Mouse (Mus musculus): ENCODE results near the gene Rabl3.

Gene Rabl3

DNA sequence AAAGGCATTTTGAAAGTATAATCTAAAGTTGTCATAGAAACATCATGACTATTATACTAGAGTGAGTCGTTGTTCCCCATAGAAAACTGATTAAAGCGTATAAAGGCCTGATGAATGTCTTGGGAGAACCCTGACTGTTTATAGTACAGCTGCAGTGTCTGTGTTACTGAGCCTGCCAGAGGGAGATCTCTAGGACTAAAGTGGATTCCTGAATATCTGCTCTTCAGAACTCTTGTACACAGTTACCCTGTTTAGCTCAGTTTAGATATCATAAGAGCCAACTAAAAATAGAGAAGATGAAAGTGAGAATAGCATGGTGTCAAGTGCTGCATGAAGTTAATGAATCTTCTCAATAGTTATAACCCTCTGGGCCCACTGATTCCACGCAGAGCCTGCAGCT, 10.6 kb downstream of the Rabl3 start:
- no peak for DNase-seq

GRCm38 (mm10) chr16:37550981-37551380, 11.3 kb downstream of the Rabl3 start:
- DNase-seq = no peak

- no peak for DNase-seq
These were observed 13.1 kb downstream of the Rabl3 start for GRCm38 (mm10) chr16:37552824-37553223.

- no peak for DNase-seq
These were observed 22.7 kb downstream of the Rabl3 start for GRCm38 (mm10) chr16:37562414-37562813.

DNA sequence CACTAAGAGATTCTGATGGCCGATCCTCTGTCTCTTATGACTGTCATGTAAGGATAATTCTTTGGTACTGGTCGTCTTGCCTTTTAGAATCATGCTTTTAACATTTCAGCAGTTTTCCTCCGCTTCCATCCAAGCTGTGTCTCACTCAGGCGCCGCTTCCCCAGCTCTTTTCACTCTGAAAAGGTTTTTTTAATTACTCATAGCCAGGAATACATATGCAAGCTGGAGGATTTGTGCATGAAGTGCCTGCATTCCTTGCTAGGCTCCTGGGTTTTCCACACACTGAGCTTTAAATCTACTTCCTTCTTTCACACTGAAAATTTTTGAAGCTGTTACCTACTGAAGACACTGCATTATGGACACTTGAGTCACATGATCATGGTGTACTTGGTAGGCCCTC, 23.3 kb downstream of the Rabl3 start:
- no peak for DNase-seq

DNA sequence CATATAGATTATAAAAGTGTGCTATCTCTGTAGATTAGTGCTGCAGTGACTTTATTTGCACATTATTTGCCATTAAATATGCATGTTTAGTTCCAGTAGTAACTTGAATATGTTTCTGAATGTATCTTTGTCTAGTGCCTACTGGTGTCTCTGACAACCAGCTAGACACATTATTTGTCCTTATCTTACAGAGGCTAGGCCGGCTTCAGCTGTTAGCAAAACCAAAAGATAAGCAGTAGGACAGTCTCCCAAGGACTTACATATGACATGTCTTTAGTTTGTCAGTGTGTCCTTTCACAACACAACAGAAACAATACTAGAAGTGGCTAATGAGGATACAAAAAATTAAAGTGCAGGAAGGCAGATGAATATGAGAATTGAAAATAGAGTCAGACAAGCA, 25.4 kb downstream of the Rabl3 start:
- no peak for DNase-seq

DNA sequence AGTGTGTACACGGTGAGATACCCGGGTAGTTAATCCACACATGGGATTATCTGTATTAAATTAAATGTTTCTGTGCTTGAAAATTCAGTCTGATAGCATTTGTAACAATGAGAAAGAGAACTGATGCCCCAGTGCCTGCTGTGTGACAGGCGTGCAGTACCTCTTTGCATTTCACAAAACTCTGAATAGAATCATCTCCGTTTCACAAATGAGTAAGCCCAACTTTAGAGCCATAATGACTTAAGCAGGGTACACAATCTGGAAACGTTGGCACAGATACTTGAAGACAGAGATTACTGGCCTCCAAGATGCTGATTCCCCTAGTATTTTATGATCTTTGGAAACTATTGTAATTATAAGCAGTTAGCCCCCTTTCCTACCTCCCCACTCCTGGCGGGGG, 26.4 kb downstream of the Rabl3 start:
- no peak for DNase-seq

GRCm38 (mm10) chr16:37567113-37568050, 27.7 kb downstream of the Rabl3 start:
- DNase-seq = no peak

DNA sequence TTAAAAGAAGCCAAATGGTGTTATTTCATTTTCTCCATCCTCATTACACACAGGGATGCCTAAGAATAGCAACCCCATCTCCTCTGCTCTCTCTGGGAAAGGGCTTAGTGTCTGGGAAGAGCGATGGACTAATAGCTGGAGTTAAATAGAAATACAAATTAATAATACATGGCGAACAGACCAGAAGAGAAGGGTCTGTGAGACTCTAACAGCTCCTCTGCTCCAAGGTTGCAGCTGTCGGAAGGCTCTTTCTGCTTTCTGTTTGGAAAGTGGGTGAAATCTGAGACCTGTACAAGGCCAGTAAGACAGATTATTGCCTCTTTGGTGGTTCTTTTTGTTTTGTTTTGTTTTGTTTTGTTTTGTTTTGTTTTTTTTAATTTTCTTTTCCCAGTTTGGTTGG, 31.9 kb downstream of the Rabl3 start:
- no peak for DNase-seq

GRCm38 (mm10) chr16:37572117-37572754, 32.6 kb downstream of the Rabl3 start:
- DNase-seq = no peak

- no peak for DNase-seq
These were observed 33.4 kb downstream of the Rabl3 start for GRCm38 (mm10) chr16:37573061-37573460.

- no peak for DNase-seq
These were observed 35.6 kb downstream of the Rabl3 start for GRCm38 (mm10) chr16:37575325-37575724.

- no peak for DNase-seq
These were observed 39.9 kb downstream of the Rabl3 start for GRCm38 (mm10) chr16:37579591-37579990.

- DNase-seq = no peak
These were observed 40.3 kb downstream of the Rabl3 start, which contains the start of gene Hgd for GRCm38 (mm10) chr16:37579994-37580393. Hgd (plus strand) TSS chr16:37580153.

- DNase-seq = no peak
These were observed 41.0 kb downstream of the Rabl3 start for GRCm38 (mm10) chr16:37580651-37581050.

DNA sequence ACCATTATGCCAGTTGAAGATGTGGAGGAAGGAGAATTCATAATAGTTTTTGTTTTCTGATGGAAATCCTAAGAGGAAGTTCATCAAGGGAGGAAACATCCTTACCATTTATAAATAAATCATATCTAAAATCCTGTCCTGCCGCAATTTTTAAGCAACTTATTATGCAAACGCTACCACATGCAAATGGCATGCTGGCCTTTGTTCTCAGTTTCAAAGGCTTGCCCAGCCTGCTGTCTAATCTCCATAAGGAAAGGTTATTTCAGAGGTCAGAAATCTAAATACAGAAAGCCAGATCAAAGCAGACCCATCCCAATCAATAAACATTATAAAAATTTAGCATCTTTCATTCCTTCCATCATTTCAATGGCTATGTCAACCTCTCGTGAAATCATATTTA, 42.2 kb downstream of the Rabl3 start:
- no peak for DNase-seq

GRCm38 (mm10) chr16:37583306-37583705, 43.6 kb downstream of the Rabl3 start:
- DNase-seq = no peak

- no peak for DNase-seq
These were observed 44.1 kb downstream of the Rabl3 start for GRCm38 (mm10) chr16:37583801-37584200.

DNA sequence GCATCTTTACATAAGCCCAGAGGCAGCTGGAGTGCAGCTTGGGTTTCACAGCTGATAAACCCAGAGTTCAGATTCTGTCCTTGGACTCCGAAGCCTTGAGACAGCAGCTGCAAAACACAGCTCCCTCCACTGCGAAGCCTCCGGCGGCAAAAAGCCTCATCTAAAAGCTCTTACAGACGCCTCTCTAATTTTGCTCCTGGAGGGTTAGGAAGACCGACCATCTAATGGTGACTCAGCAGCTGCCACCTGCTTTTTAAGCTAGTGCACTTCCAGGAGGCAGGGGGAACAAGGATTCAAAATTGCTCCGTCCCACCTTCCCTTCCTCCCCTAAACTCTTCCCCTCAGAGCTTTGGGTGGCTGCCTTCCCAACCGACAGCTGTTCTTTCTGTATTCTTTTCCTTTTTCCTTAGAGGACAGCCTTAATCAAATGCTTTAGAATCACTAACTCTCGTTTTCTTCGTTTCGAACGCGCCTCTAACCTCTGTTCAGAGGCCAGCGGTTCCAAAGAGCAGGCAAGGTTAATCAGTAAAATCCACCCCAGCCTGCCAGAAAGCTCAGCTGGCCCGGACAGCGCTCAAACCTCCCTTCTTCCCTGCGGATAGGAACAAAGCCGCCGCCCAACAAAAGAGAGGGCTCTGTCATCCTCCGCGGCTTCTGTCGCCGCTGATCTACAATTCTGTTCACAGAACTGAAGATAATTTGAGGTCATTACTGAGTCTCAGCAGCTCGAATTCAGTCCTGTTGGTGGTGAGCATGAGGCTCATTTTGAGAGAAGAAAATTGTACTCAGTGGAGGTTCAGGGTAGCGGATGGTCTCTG, 44.7 kb downstream of the Rabl3 start:
- peak; percentile 87 for DNase-seq

- DNase-seq = no peak
These were observed 45.5 kb downstream of the Rabl3 start for GRCm38 (mm10) chr16:37585129-37585563.

DNA sequence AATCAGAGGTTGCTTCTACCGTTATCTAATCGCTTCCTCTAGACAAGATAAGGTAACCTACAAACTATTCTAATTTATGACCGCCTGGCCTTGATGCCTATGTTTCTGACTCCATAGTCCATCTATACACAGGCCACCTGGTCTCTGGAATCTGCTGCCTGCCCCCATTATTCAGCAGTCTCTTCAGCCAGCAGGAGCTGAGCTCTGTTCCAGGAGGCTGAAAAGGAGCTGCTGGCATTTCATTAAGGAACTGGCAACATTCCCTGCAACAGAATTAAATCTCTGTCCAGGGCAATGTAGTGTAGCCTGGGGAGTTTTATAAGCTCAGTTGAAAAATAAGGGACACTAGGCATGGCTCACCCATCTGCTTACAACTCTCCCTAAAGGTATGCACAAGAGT, 51.2 kb downstream of the Rabl3 start:
- DNase-seq = no peak

- no peak for DNase-seq
These were observed 51.9 kb downstream of the Rabl3 start for GRCm38 (mm10) chr16:37591551-37591950.

- no peak for DNase-seq
These were observed 57.7 kb downstream of the Rabl3 start for GRCm38 (mm10) chr16:37597412-37597811.
